Mouse (Mus musculus): ENCODE results near the gene Bcl3. TPM values are rescaled to one million over a fixed set of nuclear protein-coding genes. Genes with fewer than 3 reads are reported as not detected.

Bcl3 gene
- polyA plus RNA-seq, 1 experiment from 2014 or later = 1.0 TPM

DNA sequence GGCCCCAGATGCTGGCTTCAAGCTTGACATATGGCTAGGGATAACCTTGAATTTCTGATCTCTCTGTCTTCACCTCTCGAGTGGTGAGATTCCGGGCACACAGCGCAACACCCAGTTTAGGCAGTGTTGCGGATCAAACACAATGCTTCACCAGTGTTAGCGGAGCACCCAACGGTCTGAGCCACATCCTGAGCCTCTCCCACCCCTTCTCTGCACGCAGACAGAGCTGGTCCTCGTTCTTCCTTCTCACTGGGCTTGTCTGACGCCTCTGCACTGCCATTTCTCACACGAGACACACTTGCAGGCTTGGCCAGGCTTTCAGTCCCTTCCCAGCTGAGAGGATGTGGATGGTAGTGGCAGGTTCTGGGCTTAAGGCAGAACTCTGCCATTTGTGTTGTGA, 37.2 kb upstream of the Bcl3 start:
- H3K4me2 ChIP-seq = no peak overlapping the region
- no peak for ATAC-seq (replicated peaks; ENCODE audit: insufficient number of reproducible peaks, low FRiP score, low TSS enrichment)
- WGBS (ENCODE audit: insufficient replicate concordance) = 58% methylated on average over 10 of the region's 10 CpGs
- H3K9ac ChIP-seq (ENCODE audit: low read depth, low read length) = no peak overlapping the region
- no peaks in the 10 kb centered on the region for H3K9me3 ChIP-seq (replicated peaks; ENCODE audit: control insufficient read depth, low read length)
- peaks cover 4% of the 10 kb centered on the region; the same call in 1 of the 2 replicates for H3K27me3 ChIP-seq (ENCODE audit: control insufficient read depth, insufficient read depth, low read length)
- no peak overlapping the region for H3K4me3 ChIP-seq (ENCODE audit: low read depth, low read length)
- no peaks in the 10 kb centered on the region for H3K4me1 ChIP-seq (ENCODE audit: control insufficient read depth, insufficient read depth, low read length)
- no peak overlapping the region for H3K27ac ChIP-seq (ENCODE audit: low read depth, low read length)
- H3K36me3 ChIP-seq (ENCODE audit: control insufficient read depth, insufficient read depth, low read length) = no peaks in the 10 kb centered on the region

DNA sequence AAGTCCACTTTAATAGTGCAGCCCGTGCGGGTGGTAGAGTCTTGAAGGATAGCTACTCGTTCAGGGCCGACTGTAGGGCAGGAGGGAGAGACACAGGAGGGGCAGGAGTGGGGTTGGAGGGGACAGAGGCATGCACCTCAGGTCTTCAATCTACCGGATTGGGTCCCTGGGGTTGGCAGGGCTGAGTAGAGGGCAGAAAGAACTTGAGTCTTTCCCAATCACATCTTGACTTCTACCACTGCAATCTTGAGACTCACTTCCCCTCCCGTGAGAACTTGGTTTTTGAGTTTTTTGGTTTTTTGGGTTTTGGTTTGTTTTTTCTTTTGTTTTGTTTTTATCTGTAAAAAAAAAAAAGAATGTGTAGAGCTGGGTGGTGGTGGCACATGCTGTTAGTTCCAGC, 33.7 kb upstream of the Bcl3 start:
- H3K27me3 ChIP-seq (ENCODE audit: control insufficient read depth, insufficient read depth, low read length) = peaks cover 26% of the 10 kb centered on the region

DNA sequence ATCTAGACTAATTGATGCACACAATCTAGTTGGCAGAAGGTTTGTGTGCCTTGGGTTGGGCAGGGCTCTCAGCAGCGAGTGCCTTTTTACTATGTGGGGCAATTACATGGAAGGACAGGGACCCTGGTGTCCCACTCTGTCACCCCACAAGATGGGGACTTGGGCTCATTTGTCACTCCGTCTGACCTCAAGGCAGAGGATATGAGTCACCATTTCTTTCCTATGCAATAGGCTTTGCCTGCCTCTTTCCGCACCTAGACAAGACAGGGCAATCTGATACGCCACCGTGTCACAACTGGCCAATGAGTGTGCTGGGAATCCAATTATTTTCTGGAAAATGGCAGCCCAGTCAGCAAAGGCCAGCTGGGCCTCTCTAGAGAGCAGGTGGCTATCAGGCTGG, 33.1 kb upstream of the Bcl3 start:
- H3K9me3 ChIP-seq (replicated peaks; ENCODE audit: control insufficient read depth, low read length) = no peaks in the 10 kb centered on the region
- 58% methylated on average over 5 of the region's 5 CpGs for WGBS (ENCODE audit: insufficient replicate concordance)
- H3K4me1 ChIP-seq (ENCODE audit: control insufficient read depth, insufficient read depth, low read length) = 0 out of 2 replicates have a peak, but pooled peaks cover 3% of the 10 kb centered on the region
- H3K4me2 ChIP-seq = no peak overlapping the region
- no peak overlapping the region for H3K27ac ChIP-seq (ENCODE audit: low read depth, low read length)
- peaks cover 28% of the 10 kb centered on the region for H3K27me3 ChIP-seq (ENCODE audit: control insufficient read depth, insufficient read depth, low read length)
- ATAC-seq (replicated peaks; ENCODE audit: insufficient number of reproducible peaks, low FRiP score, low TSS enrichment) = no peak
- no peaks in the 10 kb centered on the region for H3K36me3 ChIP-seq (ENCODE audit: control insufficient read depth, insufficient read depth, low read length)
- H3K4me3 ChIP-seq (ENCODE audit: low read depth, low read length) = no peak overlapping the region
- H3K9ac ChIP-seq (ENCODE audit: low read depth, low read length) = no peak overlapping the region

More for the DNA sequence above, 33.7 kb upstream of the Bcl3 start:
- Histone ChIP-seq H3K4me3 (ENCODE audit: low read depth, low read length) (no peak overlapping the region), H3K27ac (ENCODE audit: low read depth, low read length) (no peak overlapping the region), H3K4me2 (no peak overlapping the region), H3K4me1 (ENCODE audit: control insufficient read depth, insufficient read depth, low read length) (0 out of 2 replicates have a peak, but pooled peaks cover 3% of the 10 kb centered on the region), H3K9ac (ENCODE audit: low read depth, low read length) (no peak overlapping the region), H3K36me3 (ENCODE audit: control insufficient read depth, insufficient read depth, low read length) (no peaks in the 10 kb centered on the region), H3K9me3 (replicated peaks; ENCODE audit: control insufficient read depth, low read length) (no peaks in the 10 kb centered on the region)
- no peak for ATAC-seq (replicated peaks; ENCODE audit: insufficient number of reproducible peaks, low FRiP score, low TSS enrichment)
- WGBS (ENCODE audit: insufficient replicate concordance) = 77% methylated on average over 6 of the region's 6 CpGs

DNA sequence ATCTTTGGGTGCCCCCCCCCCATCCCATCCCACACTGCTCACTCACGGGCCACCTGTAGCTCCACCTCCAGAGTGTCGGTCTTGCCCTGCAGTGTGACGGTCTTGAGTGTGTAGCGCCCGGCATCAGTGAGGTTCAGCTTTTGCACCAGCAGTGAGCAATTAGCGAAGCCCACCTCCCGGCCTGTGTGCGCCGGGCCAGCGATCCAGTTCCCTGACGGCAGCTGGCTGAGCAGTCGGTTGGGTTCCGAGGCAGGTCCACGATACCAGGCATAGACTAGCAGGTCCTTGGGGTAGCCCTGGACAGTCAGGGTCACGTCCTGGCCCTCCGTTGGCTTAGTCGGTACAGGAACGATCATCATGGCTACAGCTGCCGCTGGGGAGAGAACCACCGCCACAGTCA, 31.0 kb upstream of the Bcl3 start:
- ATAC-seq (replicated peaks; ENCODE audit: insufficient number of reproducible peaks, low FRiP score, low TSS enrichment) = no peak
- Histone ChIP-seq H3K36me3 (ENCODE audit: control insufficient read depth, insufficient read depth, low read length) (no peaks in the 10 kb centered on the region), H3K4me3 (ENCODE audit: low read depth, low read length) (no peak overlapping the region), H3K4me1 (ENCODE audit: control insufficient read depth, insufficient read depth, low read length) (0 out of 2 replicates have a peak, but pooled peaks cover 3% of the 10 kb centered on the region), H3K9me3 (replicated peaks; ENCODE audit: control insufficient read depth, low read length) (no peaks in the 10 kb centered on the region), H3K27me3 (ENCODE audit: control insufficient read depth, insufficient read depth, low read length) (peaks cover 31% of the 10 kb centered on the region), H3K4me2 (no peak overlapping the region), H3K9ac (ENCODE audit: low read depth, low read length) (no peak overlapping the region), H3K27ac (ENCODE audit: low read depth, low read length) (no peak overlapping the region)
- 84% methylated on average over 20 of the region's 20 CpGs for WGBS (ENCODE audit: insufficient replicate concordance)

DNA sequence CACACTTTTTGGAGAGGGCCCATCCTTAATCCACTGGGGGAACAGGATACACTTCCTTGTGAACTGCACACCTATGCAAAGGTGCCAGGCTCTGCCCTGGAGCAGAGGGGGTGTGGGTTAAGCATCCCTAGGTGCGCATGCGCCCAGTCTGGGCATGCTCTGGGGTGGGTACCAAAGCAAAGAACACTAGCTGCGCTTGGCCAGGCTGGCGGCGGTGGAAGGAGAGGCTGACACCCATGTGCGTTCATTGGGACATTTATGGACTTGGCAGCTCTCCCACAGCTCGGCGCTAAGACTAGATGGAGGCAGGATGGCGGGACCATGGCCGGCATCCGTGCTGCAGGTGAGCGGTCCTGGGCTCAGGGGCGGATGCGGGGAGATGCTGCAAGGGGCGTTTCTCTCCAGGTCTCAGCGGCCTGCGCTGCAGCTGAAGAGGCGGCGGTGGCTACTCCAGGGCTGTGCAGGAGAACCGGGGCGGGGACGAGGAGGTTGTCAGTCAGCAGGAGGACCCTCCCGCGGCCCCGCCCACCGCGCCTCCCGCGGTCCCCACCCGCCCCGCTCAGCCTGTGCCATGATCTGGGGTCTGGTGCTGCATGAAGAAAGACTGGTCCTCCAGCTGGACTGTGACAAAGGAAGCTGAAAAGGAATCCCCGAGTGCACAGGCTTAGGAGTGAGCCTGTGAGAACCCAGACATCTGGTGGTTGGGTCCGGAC, 29.4 kb upstream of the Bcl3 start, which contains the start of gene Gm19345:
Gene Gm19345, plus strand, starts transcription at position 146 of the 713 bp plus-strand sequence.
- no peak within 1 kb of the TSS for H3K4me3 ChIP-seq (ENCODE audit: low read depth, low read length)

DNA sequence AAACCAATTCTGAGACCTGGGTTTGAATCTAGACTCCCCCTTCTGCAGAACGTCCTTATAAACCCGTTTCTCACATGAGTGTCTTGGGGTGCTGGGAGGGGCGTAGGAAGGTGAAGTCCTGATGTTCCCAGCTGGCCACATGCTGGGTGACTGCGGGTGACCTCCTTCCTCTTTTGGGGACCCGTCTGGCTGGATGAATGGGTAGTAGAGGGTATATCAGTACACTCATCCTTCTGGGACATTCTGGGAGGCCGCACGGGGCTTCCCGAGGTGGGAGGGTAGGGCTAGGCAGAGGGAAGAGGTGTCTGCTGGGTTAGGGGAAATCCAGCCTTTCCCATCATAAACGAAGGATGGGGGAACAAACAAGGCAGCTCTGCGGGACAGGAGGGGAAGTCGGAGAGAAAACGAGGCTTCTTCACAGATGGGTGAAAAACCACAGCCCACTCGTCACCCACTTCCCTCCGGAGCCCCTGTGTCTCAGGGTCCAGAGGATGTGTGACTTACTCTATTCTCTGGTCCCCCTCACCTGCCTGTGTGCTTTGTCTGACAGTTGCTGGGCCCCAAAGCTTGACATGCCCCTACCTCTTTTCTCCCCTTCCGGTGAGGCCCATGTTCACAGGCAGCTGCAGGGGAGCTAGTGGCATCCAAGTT, 22.1 kb upstream of the Bcl3 start:
- H3K9ac ChIP-seq (ENCODE audit: low read depth, low read length) = no peak overlapping the region
- no peak overlapping the region for H3K4me3 ChIP-seq (ENCODE audit: low read depth, low read length)
- no peaks in the 10 kb centered on the region for H3K9me3 ChIP-seq (replicated peaks; ENCODE audit: control insufficient read depth, low read length)
- H3K4me1 ChIP-seq (ENCODE audit: control insufficient read depth, insufficient read depth, low read length) = no peaks in the 10 kb centered on the region
- H3K36me3 ChIP-seq (ENCODE audit: control insufficient read depth, insufficient read depth, low read length) = no peaks in the 10 kb centered on the region
- H3K27ac ChIP-seq (ENCODE audit: low read depth, low read length) = no peak overlapping the region
- H3K27me3 ChIP-seq (ENCODE audit: control insufficient read depth, insufficient read depth, low read length) = peaks cover 28% of the 10 kb centered on the region
- H3K4me2 ChIP-seq = no peak overlapping the region
- 55% methylated on average over 15 of the region's 15 CpGs for WGBS (ENCODE audit: insufficient replicate concordance)
- ATAC-seq (replicated peaks; ENCODE audit: insufficient number of reproducible peaks, low FRiP score, low TSS enrichment) = no peak

More for the DNA sequence above, 29.4 kb upstream of the Bcl3 start, which contains the start of gene Gm19345:
- Histone ChIP-seq H3K27me3 (ENCODE audit: control insufficient read depth, insufficient read depth, low read length) (peaks cover 31% of the 10 kb centered on the region), H3K9me3 (replicated peaks; ENCODE audit: control insufficient read depth, low read length) (no peaks in the 10 kb centered on the region), H3K36me3 (ENCODE audit: control insufficient read depth, insufficient read depth, low read length) (no peaks in the 10 kb centered on the region), H3K27ac (ENCODE audit: low read depth, low read length) (no peak within 1 kb of the TSS), H3K4me1 (ENCODE audit: control insufficient read depth, insufficient read depth, low read length) (0 out of 2 replicates have a peak, but pooled peaks cover 3% of the 10 kb centered on the region), H3K4me2 (peak within 1 kb of the TSS; percentile 49), H3K9ac (ENCODE audit: low read depth, low read length) (no peak within 1 kb of the TSS)
- 0 out of 2 replicates have a peak, but pooled peaks have one; percentile 28 for ATAC-seq (replicated peaks; ENCODE audit: insufficient number of reproducible peaks, low FRiP score, low TSS enrichment)
- WGBS (ENCODE audit: insufficient replicate concordance) = 5% methylated on average over 33 of the region's 33 CpGs

DNA sequence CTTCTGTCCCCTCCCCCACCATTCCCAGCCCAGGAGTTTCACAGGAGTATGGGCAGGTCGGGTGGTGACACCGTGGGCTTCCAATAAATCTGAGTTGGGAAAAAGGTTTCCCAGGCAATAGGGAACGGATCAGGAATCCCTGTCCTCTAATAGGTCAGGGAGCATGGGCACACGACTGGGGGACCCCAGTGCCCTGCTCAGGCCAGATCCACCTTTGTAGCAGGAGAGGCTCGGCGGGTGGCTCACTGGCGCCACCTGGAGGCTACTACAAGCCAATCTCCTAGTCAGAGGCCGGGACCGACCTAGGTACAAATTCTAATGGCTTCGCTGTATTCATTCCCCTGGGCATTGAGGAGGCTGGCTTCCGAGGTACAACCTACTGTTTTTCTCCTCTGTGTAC, 21.0 kb upstream of the Bcl3 start:
- no peak overlapping the region for H3K9ac ChIP-seq (ENCODE audit: low read depth, low read length)
- no peaks in the 10 kb centered on the region for H3K9me3 ChIP-seq (replicated peaks; ENCODE audit: control insufficient read depth, low read length)
- no peaks in the 10 kb centered on the region for H3K4me1 ChIP-seq (ENCODE audit: control insufficient read depth, insufficient read depth, low read length)
- H3K27me3 ChIP-seq (ENCODE audit: control insufficient read depth, insufficient read depth, low read length) = peaks cover 26% of the 10 kb centered on the region
- H3K4me3 ChIP-seq (ENCODE audit: low read depth, low read length) = no peak overlapping the region
- WGBS (ENCODE audit: insufficient replicate concordance) = 2% methylated on average over 11 of the region's 11 CpGs
- H3K4me2 ChIP-seq = no peak overlapping the region
- H3K36me3 ChIP-seq (ENCODE audit: control insufficient read depth, insufficient read depth, low read length) = no peaks in the 10 kb centered on the region
- ATAC-seq (replicated peaks; ENCODE audit: insufficient number of reproducible peaks, low FRiP score, low TSS enrichment) = no peak
- H3K27ac ChIP-seq (ENCODE audit: low read depth, low read length) = no peak overlapping the region

DNA sequence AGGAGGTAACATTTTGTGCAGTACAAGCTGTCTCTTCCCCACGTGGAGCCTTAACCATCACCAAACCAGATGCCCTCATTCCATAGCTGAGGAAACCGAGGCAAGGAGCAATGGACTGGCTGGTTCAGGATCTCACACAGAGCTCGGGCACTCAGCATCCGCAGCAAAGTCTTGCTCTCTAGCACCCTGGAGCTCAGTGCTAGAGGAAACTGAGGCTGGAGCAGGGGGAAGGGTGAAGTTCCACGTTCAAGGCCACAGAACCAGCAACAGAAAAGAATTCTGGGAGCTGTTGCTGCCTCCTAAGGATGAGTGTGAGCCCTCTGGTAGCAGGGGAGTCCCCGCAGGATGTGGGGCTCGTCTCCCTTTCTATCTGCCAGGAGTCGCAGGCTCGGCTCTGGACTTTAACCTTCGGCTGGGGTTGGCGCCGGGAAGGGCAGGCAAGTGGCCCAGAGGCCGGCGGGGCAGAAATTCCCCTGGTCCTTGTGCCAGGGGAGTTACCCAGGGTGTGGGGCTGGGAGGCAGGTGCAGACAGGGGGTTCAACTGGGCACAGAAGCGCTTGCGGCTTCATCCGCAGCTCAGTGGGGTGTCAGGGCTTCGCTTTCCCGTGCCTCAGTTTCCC, 20.4 kb upstream of the Bcl3 start:
- Histone ChIP-seq H3K9me3 (replicated peaks; ENCODE audit: control insufficient read depth, low read length) (no peaks in the 10 kb centered on the region), H3K27me3 (ENCODE audit: control insufficient read depth, insufficient read depth, low read length) (peaks cover 26% of the 10 kb centered on the region), H3K4me3 (ENCODE audit: low read depth, low read length) (no peak overlapping the region), H3K36me3 (ENCODE audit: control insufficient read depth, insufficient read depth, low read length) (no peaks in the 10 kb centered on the region), H3K4me1 (ENCODE audit: control insufficient read depth, insufficient read depth, low read length) (no peaks in the 10 kb centered on the region), H3K9ac (ENCODE audit: low read depth, low read length) (no peak overlapping the region), H3K4me2 (no peak overlapping the region), H3K27ac (ENCODE audit: low read depth, low read length) (no peak overlapping the region)
- no peak for ATAC-seq (replicated peaks; ENCODE audit: insufficient number of reproducible peaks, low FRiP score, low TSS enrichment)
- 29% methylated on average over 19 of the region's 19 CpGs for WGBS (ENCODE audit: insufficient replicate concordance)
